Mouse (Mus musculus) heart, postnatal 0 days (tissue): ENCODE measurements around the gene Prkg1. TPM values are rescaled to one million over a fixed set of nuclear protein-coding genes. Genes with fewer than 3 reads are reported as not detected.
A peak's percentile ranks its signal among the peaks of the same experiment; 100 is the strongest.

Experiments used
- ATAC-seq: fragments of 200-750 bp; cut with Nextera tagmentation; 2 replicates; pipeline ENCODE4 v1.8.0; 2017; ENCODE audit warnings: low read depth, moderate number of reproducible peaks, moderate library complexity; ENCODE audit not compliant: insufficient read depth
- DNase-seq: peaks from one replicate; pipeline ENCODE4 v3.0.0-alpha.2; 2016; ENCODE audit warnings: low spot score
- H3K27ac ChIP-seq: fragments of 300-500 bp; sonication (generic); 2 replicates; pipeline ENCODE4 v1.5.1; 2014; ENCODE audit warnings: low read depth, mild to moderate bottlenecking
- H3K27me3 ChIP-seq: fragments of 300-500 bp; sonication (generic); 2 replicates; pipeline ENCODE4 v1.6.1; 2014; ENCODE audit warnings: low read length, mixed read lengths; ENCODE audit not compliant: control insufficient read depth, insufficient read depth
- H3K36me3 ChIP-seq: fragments of 300-500 bp; sonication (generic); replicated peaks from 2 replicates; pipeline ENCODE4 v1.6.1; 2014; ENCODE audit warnings: low read length, mixed read lengths; ENCODE audit not compliant: control insufficient read depth, insufficient read depth
- H3K4me1 ChIP-seq: fragments of 300-500 bp; sonication (generic); 2 replicates; pipeline ENCODE4 v1.6.1; 2014; ENCODE audit warnings: antibody characterized with exemption; ENCODE audit not compliant: control insufficient read depth, insufficient read depth
- H3K4me2 ChIP-seq: fragments of 300-500 bp; sonication (generic); 2 replicates; pipeline ENCODE4 v1.6.1; 2014; ENCODE audit warnings: low read depth, mild to moderate bottlenecking, low read length, moderate library complexity
- H3K4me3 ChIP-seq: fragments of 300-500 bp; sonication (generic); 2 replicates; pipeline ENCODE4 v1.5.1; 2014; ENCODE audit warnings: low read depth, low read length
- H3K9ac ChIP-seq: fragments of 300-500 bp; sonication (generic); replicated peaks from 2 replicates; pipeline ENCODE4 v1.6.1; 2014; ENCODE audit warnings: low read depth, low read length, mixed read lengths
- H3K9me3 ChIP-seq: fragments of 300-500 bp; sonication (generic); replicated peaks from 2 replicates; pipeline ENCODE4 v1.6.1; 2016; ENCODE audit warnings: low read length; ENCODE audit not compliant: control insufficient read depth
- CTCF ChIP-seq: IDR thresholded peaks from 2 replicates; pipeline ENCODE4 v1.5.1; 2016; ENCODE audit warnings: antibody characterized with exemption, control low read depth, low read depth
- EP300 ChIP-seq: IDR thresholded peaks from 2 replicates; pipeline ENCODE4 v1.6.1; 2016; ENCODE audit warnings: antibody characterized with exemption, low read depth
- WGBS: fragments of 180-500 bp; shearing (Covaris S2); extraction: QIAGEN DNeasy Blood & Tissue Kit; methylation state at CpG from one replicate; pipeline ENCODE4 v1.1.7; 2014; 5-methylcytosine and 5-hydroxymethylcytosine counted together
- polyA plus RNA-seq: library from polyadenylated mRNA; unstranded; fragments of >200 nt; fragmentation: Nextera tagmentation; extraction: Ambion mirVana; gene quantifications from 2 replicates; pipeline ENCODE4 v1.2.1, GENCODE M21; 2015
- total RNA-seq: library from RNA; depleted of rRNA; stranded (reverse); fragments of >200 nt; gene quantifications from 2 replicates; pipeline ENCODE4 v1.2.3, GENCODE M21; 2014; ENCODE audit warnings: low replicate concordance

Gene Prkg1
- total and polyA plus RNA-seq, 2 experiments from 2014 or later = 4.5 to 14.6 TPM

GRCm38 (mm10) chr19:31663437-31664158, 101.2 kb downstream of the Prkg1 start:
- no peak for DNase-seq
- H3K9me3 ChIP-seq = no peaks in the 10 kb centered on the region
- peak overlapping the region; percentile 57 for H3K4me3 ChIP-seq
- H3K4me2 ChIP-seq = peak overlapping the region; percentile 80
- H3K36me3 ChIP-seq = no peaks in the 10 kb centered on the region
- TF ChIP-seq CTCF (no peak), EP300 (no peak)
- ATAC-seq = peak; percentile 58
- no peak overlapping the region for H3K27ac ChIP-seq
- H3K9ac ChIP-seq = peak overlapping the region; percentile 45
- 0 out of 2 replicates have a peak, but pooled peaks cover 7% of the 10 kb centered on the region for H3K27me3 ChIP-seq
- peaks cover 10% of the 10 kb centered on the region for H3K4me1 ChIP-seq
- WGBS = 13% methylated on average over 39 of the region's 39 CpGs

- TF ChIP-seq CTCF (no peak), EP300 (no peak)
- no peak overlapping the region for H3K4me2 ChIP-seq
- H3K36me3 ChIP-seq = no peaks in the 10 kb centered on the region
- no peaks in the 10 kb centered on the region for H3K9me3 ChIP-seq
- H3K4me1 ChIP-seq = peaks cover 10% of the 10 kb centered on the region
- H3K4me3 ChIP-seq = no peak overlapping the region
- H3K27ac ChIP-seq = no peak overlapping the region
- WGBS = 77% methylated on average over 2 of the region's 2 CpGs
- no peak overlapping the region for H3K9ac ChIP-seq
- 0 out of 2 replicates have a peak, but pooled peaks cover 7% of the 10 kb centered on the region for H3K27me3 ChIP-seq
- no peak for ATAC-seq
- no peak for DNase-seq
These were observed 102.0 kb downstream of the Prkg1 start for GRCm38 (mm10) chr19:31662802-31663201.

GRCm38 (mm10) chr19:31658751-31659397, 106.0 kb downstream of the Prkg1 start:
- Histone ChIP-seq H3K27ac (no peak overlapping the region), H3K4me1 (peaks cover 4% of the 10 kb centered on the region; the same call in 1 of the 2 replicates), H3K27me3 (0 out of 2 replicates have a peak, but pooled peaks cover 6% of the 10 kb centered on the region), H3K9ac (no peak overlapping the region), H3K4me2 (no peak overlapping the region), H3K36me3 (no peaks in the 10 kb centered on the region), H3K9me3 (no peaks in the 10 kb centered on the region), H3K4me3 (no peak overlapping the region)
- ATAC-seq = no peak
- TF ChIP-seq EP300 (no peak), CTCF (no peak)
- no peak for DNase-seq
- 72% methylated on average over 1 of the region's 1 CpGs for WGBS

GRCm38 (mm10) chr19:31656256-31656655, 108.6 kb downstream of the Prkg1 start:
- H3K4me3 ChIP-seq = no peak overlapping the region
- no peaks in the 10 kb centered on the region for H3K4me1 ChIP-seq
- no peak overlapping the region for H3K4me2 ChIP-seq
- no peak overlapping the region for H3K9ac ChIP-seq
- WGBS = 74% methylated on average over 7 of the region's 7 CpGs
- no peaks in the 10 kb centered on the region for H3K9me3 ChIP-seq
- DNase-seq (no peak), ATAC-seq (no peak)
- no peak for TF ChIP-seq CTCF
- TF ChIP-seq EP300 = no peak
- H3K27me3 ChIP-seq = no peaks in the 10 kb centered on the region
- no peaks in the 10 kb centered on the region for H3K36me3 ChIP-seq
- no peak overlapping the region for H3K27ac ChIP-seq

GRCm38 (mm10) chr19:31655826-31656225, 109.0 kb downstream of the Prkg1 start:
- 49% methylated on average over 7 of the region's 7 CpGs for WGBS
- Histone ChIP-seq H3K4me1 (no peaks in the 10 kb centered on the region), H3K36me3 (no peaks in the 10 kb centered on the region), H3K27ac (no peak overlapping the region), H3K9ac (no peak overlapping the region), H3K4me2 (no peak overlapping the region), H3K9me3 (no peaks in the 10 kb centered on the region), H3K27me3 (no peaks in the 10 kb centered on the region), H3K4me3 (no peak overlapping the region)
- DNase-seq (no peak), ATAC-seq (no peak)
- TF ChIP-seq CTCF (no peak), EP300 (no peak)
